Mouse (Mus musculus) C3H10T1/2 (cell line): ENCODE results near the gene Spag8. TPM values are rescaled to one million over a fixed set of nuclear protein-coding genes. Genes with fewer than 3 reads are reported as not detected.

Experiments used
- polyA plus RNA-seq, 2 experiments: library from polyadenylated mRNA; unstranded; fragments of >200 nt; fragmentation: generic; extraction: Trizol; gene quantifications; one replicate each; pipeline ENCODE4 v1.2.1; 2012; ENCODE audit warnings: missing spikeins in 2 of 2

The Spag8 gene
- under 1 TPM; 0.02 to 0.26 TPM for polyA plus RNA-seq

GRCm38 (mm10) chr4:43653161-43654015, at the start of gene Spag8:
Gene Spag8 (minus strand): TSS chr4:43653594.

GRCm38 (mm10) chr4:43700707-43701106, 47.3 kb upstream of the Spag8 start, which contains the start of gene Olfr70:
Gene Olfr70 (minus strand): TSS chr4:43700807.

GRCm38 (mm10) chr4:43668782-43669427, 15.5 kb upstream of the Spag8 start, which contains the start of the genes Tmem8b and Fam221b:
Gene Tmem8b (plus strand): TSS chr4:43668971.
Gene Fam221b (minus strand): TSS chr4:43669145.

GRCm38 (mm10) chr4:43656339-43657109, 3.1 kb upstream of the Spag8 start, which contains the start of gene Hint2:
Gene Hint2 (minus strand): TSS chr4:43656466.

DNA sequence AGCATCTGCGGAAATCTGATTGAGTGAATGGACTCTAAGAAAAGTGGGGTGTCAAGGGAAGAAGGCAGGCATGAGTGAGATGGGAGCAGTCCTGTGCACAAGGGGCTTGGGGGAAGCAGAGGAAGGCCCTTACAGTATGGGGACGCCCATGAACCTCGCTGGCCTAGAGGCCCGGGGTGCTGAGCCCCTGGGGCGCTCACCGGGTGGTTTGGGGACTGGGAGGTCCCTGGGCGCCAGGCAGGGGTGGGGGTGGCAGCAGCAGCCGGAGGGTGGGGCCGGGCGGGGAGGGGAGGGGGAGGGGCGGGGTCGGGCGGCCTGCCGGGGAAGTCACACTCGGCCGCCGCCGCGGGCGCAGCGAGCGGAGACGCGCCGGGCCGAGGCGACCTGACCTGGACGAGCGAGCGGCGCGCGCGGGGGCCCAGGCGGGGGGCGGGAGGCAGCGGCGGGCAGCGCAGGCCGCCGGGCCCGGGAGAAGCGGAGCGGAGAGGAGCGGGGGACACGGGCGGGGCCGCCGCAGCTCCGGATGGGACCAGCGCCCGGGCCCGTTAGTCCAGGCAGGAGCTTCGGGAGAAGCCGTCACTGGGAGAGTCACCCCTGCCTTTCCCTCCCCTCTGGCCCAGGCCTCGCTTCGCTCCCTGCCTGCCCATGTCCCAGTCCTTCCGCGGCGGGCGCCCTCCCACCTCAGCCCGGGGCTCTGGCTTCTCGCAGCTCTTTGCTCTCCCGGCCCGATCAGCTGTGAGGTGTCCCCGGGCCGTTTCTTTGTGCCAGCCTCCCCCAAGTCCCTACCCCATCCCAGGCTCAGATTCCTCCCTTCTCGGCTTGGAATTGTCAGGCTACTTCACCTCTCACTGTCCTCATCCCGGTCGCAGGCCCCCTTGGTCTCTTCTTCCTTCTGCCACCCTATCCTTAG, 22.1 kb downstream of the Spag8 start, which contains the start of gene Npr2:
Npr2 (plus strand) TSS at position 890 of the 910 bp plus-strand sequence.

Other genes starting within 250 kb of the Spag8 start
- gene Fam166b, start 224.5 kb downstream of the Spag8 start, polyA plus RNA-seq, result under 1 TPM in 1 of 2 experiments, not detected in 1; 0.12 TPM
- 10 to 100 TPM; 25.8 to 40.4 TPM for gene Tesk1, start 211.7 kb downstream of the Spag8 start, polyA plus RNA-seq
- gene Cd72, start 199.0 kb downstream of the Spag8 start, polyA plus RNA-seq, result 1 to 10 TPM in 1 of 2 experiments, under 1 TPM in 1; 0.41 to 1.7 TPM
- gene Sit1, start 169.9 kb downstream of the Spag8 start, polyA plus RNA-seq, result not detected
- gene Ccdc107, start 160.7 kb downstream of the Spag8 start, polyA plus RNA-seq, result 100 to 1,000 TPM; 103 to 155 TPM
- gene Arhgef39, start 153.9 kb downstream of the Spag8 start, polyA plus RNA-seq, result 10 to 100 TPM in 1 of 2 experiments, 1 to 10 TPM in 1; 7.5 to 26.7 TPM
- 10 to 100 TPM in 1 of 2 experiments, under 1 TPM in 1; 0.13 to 14.9 TPM for gene Car9, start 146.6 kb downstream of the Spag8 start, polyA plus RNA-seq
- gene Tpm2, start 129.8 kb downstream of the Spag8 start, polyA plus RNA-seq, result 100 to 1,000 TPM; 317 to 365 TPM
- gene Creb3, start 91.3 kb downstream of the Spag8 start, polyA plus RNA-seq, result 10 to 100 TPM; 42.0 to 72.5 TPM
- gene Tln1, start 90.9 kb downstream of the Spag8 start, polyA plus RNA-seq, result 100 to 1,000 TPM in 1 of 2 experiments, 10 to 100 TPM in 1; 65.6 to 138 TPM
- gene Rgp1, start 74.9 kb downstream of the Spag8 start, polyA plus RNA-seq, result 10 to 100 TPM in 1 of 2 experiments, 1 to 10 TPM in 1; 8.5 to 22.7 TPM
- 10 to 100 TPM in 1 of 2 experiments, 1 to 10 TPM in 1; 2.0 to 10.2 TPM for gene Gba2, start 74.7 kb downstream of the Spag8 start, polyA plus RNA-seq
- gene Msmp, start 69.1 kb downstream of the Spag8 start, polyA plus RNA-seq, result under 1 TPM in 1 of 2 experiments, not detected in 1; 0.09 TPM
- gene Npr2, start 21.7 kb downstream of the Spag8 start, polyA plus RNA-seq, result 10 to 100 TPM in 1 of 2 experiments, 1 to 10 TPM in 1; 5.4 to 63.4 TPM
- gene Hint2, start 2.9 kb upstream of the Spag8 start, polyA plus RNA-seq, result 100 to 1,000 TPM in 1 of 2 experiments, 10 to 100 TPM in 1; 99.0 to 148 TPM
- gene Tmem8b, start 15.4 kb upstream of the Spag8 start, polyA plus RNA-seq, result 1 to 10 TPM in 1 of 2 experiments, under 1 TPM in 1; 0.16 to 3.7 TPM
- gene Fam221b, start 15.6 kb upstream of the Spag8 start, polyA plus RNA-seq, result 1 to 10 TPM; 3.9 to 6.0 TPM
- under 1 TPM in 1 of 2 experiments, not detected in 1; 0.01 TPM for gene Olfr70, start 47.2 kb upstream of the Spag8 start, polyA plus RNA-seq
- not detected for gene Olfr71, start 56.7 kb upstream of the Spag8 start, polyA plus RNA-seq
- 1 to 10 TPM; 2.0 to 2.5 TPM for gene Hrct1, start 73.6 kb upstream of the Spag8 start, polyA plus RNA-seq
- gene Spaar, start 76.4 kb upstream of the Spag8 start, polyA plus RNA-seq, result under 1 TPM; 0.01 to 0.02 TPM
- gene Olfr159, start 117.4 kb upstream of the Spag8 start, polyA plus RNA-seq, result not detected
- not detected for gene Olfr156, start 170.3 kb upstream of the Spag8 start, polyA plus RNA-seq
- not detected for gene Olfr157, start 186.6 kb upstream of the Spag8 start, polyA plus RNA-seq
- gene Olfr155, start 198.0 kb upstream of the Spag8 start, polyA plus RNA-seq, result not detected
- gene Reck, start 221.9 kb upstream of the Spag8 start, polyA plus RNA-seq, result 1 to 10 TPM in 1 of 2 experiments, under 1 TPM in 1; 0.06 to 6.3 TPM